Mouse (Mus musculus) kidney, postnatal 4 days (tissue): ENCODE measurements at regions not wholly inside any gene's neighbourhood (a gene's known extent, or its start where the extent isn't known, plus 50 kb on each side); places are given as distances from the start of the nearest gene placed in this dataset.

Experiments used
- DNase-seq, 2 experiments: peaks; one replicate each; pipeline ENCODE4 v3.0.0; 2021; ENCODE audit warnings: mixed read lengths in 2 of 2

- DNase-seq = no peak
These were observed 146.6 kb downstream of the Rybp start for GRCm38 (mm10) chr6:100140581-100141114.

- DNase-seq = no peak
These were observed 147.5 kb downstream of the Rybp start for GRCm38 (mm10) chr6:100139809-100140208.

- DNase-seq = no peak
These were observed 148.6 kb downstream of the Rybp start for GRCm38 (mm10) chr6:100138659-100139058.

- peak in 1 of 2 experiments; percentile 38 for DNase-seq
These were observed 152.1 kb downstream of the Rybp start for GRCm38 (mm10) chr6:100135177-100135576.

- no peak for DNase-seq
These were observed 153.3 kb downstream of the Rybp start for GRCm38 (mm10) chr6:100133970-100134369.

- no peak for DNase-seq
These were observed 154.2 kb downstream of the Rybp start for GRCm38 (mm10) chr6:100132916-100133600.

GRCm38 (mm10) chr6:100127221-100128143, 159.8 kb downstream of the Rybp start:
- peak; percentile 87 to 91 for DNase-seq

- no peak for DNase-seq
These were observed 160.5 kb downstream of the Rybp start for GRCm38 (mm10) chr6:100126736-100127135.

- DNase-seq = no peak
These were observed 161.0 kb downstream of the Rybp start for GRCm38 (mm10) chr6:100126326-100126725.

- DNase-seq = no peak
These were observed 166.0 kb downstream of the Rybp start for GRCm38 (mm10) chr6:100121240-100121639.

- DNase-seq = no peak
These were observed 167.0 kb downstream of the Rybp start for GRCm38 (mm10) chr6:100120017-100120944.

GRCm38 (mm10) chr6:100117084-100117483, 170.2 kb downstream of the Rybp start:
- peak; percentile 40 to 46 for DNase-seq

- DNase-seq = peak; percentile 42 to 45
These were observed 173.7 kb downstream of the Rybp start for GRCm38 (mm10) chr6:100113393-100114137.

GRCm38 (mm10) chr6:100110981-100111660, 176.2 kb downstream of the Rybp start:
- peak; percentile 34 to 56 for DNase-seq

- DNase-seq = peak; percentile 78 to 79
These were observed 177.3 kb downstream of the Rybp start for GRCm38 (mm10) chr6:100109979-100110378.

- DNase-seq = no peak
These were observed 177.9 kb downstream of the Rybp start for GRCm38 (mm10) chr6:100109351-100109750.

- no peak for DNase-seq
These were observed 179.8 kb downstream of the Rybp start for GRCm38 (mm10) chr6:100107508-100107907.

GRCm38 (mm10) chr6:100107066-100107465, 180.2 kb downstream of the Rybp start:
- no peak for DNase-seq

- DNase-seq = no peak
These were observed 186.6 kb downstream of the Rybp start for GRCm38 (mm10) chr6:100100565-100101133.

GRCm38 (mm10) chr6:100096393-100097125, 190.7 kb downstream of the Rybp start:
- DNase-seq = no peak
